Mouse (Mus musculus) T-cell, adult 2 months (primary cell): ENCODE data around the gene Usp34.
"Not testable (repeated sequence)": the region's sequence is repeated elsewhere in the genome, so short reads cannot be mapped to it uniquely, and the experiment has no call there.

Experiments
- DNase-seq: peaks from one replicate; pipeline ENCODE4 v3.0.0; 2022; ENCODE audit warnings: low spot score

The Usp34 gene

DNA sequence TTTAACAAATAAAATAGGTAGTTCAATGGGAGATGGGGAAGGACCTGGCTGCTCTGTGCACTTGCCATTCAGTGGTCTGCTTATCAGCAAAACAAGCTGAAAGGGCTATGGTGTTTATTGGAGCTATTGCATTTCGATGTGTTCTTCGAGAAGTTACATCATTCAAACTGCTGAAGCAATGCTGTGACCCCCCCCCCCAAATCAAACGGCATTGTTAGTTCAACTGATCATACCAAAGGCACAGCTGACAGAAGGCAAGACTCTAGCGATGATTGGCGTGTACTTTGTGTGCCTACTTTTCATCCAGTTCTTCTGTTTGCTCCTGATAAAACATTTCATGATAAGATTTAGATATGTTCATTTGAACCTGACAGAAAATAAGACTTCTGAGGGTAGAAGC is 191.9 kb downstream of the Usp34 start:
- no peak for DNase-seq

- not testable (repeated sequence) for DNase-seq
Observed at GRCm38 (mm10) chr11:23504801-23505200, 198.1 kb downstream of the Usp34 start.

DNA sequence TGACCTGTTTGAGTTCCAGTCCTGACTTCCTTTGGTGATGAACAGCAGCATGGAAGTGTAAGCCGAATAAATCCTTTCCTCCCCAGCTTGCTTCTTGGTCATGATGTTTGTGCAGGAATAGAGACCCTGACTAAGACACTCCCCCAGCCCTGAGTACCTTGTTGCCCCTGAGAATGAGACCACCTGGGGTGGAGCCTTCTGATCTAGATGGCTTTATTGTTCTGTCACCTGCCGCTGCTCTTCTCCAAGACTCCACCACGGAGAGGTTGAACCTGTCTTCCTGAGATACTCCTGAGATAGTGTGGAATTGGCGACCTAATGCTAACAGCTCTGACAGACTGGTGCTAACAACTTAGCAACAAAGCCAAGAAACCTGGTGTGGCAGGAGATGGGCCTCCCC is 208.1 kb downstream of the Usp34 start:
- not testable (repeated sequence) for DNase-seq

DNA sequence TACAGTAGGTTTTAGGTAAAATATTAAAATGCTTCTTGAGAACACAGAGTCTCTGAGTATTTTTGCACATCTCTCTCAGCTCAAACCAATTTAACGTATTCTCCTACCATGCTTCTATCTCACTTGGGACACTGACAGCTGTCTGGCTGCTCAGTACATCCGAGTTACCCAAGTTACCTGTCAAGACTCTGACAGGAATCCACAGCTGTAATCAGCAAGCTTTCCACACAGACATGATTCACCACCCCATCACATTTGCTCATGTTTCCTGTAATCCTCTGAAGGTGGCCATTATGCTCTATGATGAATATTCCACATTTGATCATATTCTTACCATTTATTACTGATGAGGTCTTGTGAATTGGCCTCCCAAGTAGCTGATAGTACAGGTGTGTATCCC is 208.6 kb downstream of the Usp34 start:
- DNase-seq = no peak

- DNase-seq = no peak
Observed at GRCm38 (mm10) chr11:23518981-23519380, 212.3 kb downstream of the Usp34 start.

DNA sequence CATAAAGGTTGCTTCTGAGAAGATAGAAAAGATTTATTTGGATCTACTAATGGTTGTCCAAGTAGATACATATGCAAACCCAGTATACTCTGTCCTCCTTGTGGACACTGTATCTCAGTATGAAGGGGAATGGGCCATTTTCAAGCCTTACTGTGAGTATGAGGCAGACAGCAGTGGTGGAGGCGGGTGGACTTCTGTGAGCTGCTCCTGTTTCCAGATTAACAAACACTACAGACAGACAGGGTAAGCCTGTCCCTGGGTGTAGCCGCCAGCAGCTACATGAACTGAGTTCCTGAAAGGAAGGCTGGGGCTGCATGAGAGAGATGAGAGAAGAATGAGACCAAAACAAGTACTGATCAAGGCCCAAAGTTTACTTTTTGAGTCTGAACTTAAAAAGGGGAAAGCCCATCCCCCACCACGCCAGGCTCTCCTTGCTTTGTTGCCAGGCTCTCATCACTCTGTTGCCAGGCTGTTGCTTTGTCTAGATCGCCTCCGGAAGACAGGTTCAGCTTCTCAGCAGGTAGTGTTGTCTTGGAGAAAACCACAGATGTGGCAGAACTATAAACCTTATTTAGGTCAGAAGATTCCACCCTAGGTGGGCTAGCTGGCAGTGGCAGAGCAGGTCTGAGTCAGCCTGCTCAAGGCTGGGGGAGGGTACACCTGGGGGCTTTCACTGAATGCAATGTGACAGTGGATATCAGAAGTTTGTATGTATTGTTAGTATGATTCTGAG is 213.9 kb downstream of the Usp34 start, which contains the start of gene 1700093K21Rik:
Gene 1700093K21Rik (minus strand): TSS at position 683 of the 733 bp plus-strand sequence.
- no peak for DNase-seq

GRCm38 (mm10) chr11:23537446-23537845 is 230.8 kb downstream of the Usp34 start:
- DNase-seq = no peak
